Mouse (Mus musculus) megakaryocyte, embryonic 14.5 days (primary cell): ENCODE measurements around the gene Doc2a.

ENCODE experiments used
- FLI1 ChIP-seq: IDR thresholded peaks from 2 replicates; pipeline ENCODE4 v1.6.1; 2012; ENCODE audit warnings: low read length, inconsistent platforms, mixed read lengths
- GATA1 ChIP-seq: IDR thresholded peaks from 3 replicates; pipeline ENCODE4 v1.6.1; 2012; ENCODE audit warnings: mixed read lengths, low read length, inconsistent platforms, borderline replicate concordance

DNA sequence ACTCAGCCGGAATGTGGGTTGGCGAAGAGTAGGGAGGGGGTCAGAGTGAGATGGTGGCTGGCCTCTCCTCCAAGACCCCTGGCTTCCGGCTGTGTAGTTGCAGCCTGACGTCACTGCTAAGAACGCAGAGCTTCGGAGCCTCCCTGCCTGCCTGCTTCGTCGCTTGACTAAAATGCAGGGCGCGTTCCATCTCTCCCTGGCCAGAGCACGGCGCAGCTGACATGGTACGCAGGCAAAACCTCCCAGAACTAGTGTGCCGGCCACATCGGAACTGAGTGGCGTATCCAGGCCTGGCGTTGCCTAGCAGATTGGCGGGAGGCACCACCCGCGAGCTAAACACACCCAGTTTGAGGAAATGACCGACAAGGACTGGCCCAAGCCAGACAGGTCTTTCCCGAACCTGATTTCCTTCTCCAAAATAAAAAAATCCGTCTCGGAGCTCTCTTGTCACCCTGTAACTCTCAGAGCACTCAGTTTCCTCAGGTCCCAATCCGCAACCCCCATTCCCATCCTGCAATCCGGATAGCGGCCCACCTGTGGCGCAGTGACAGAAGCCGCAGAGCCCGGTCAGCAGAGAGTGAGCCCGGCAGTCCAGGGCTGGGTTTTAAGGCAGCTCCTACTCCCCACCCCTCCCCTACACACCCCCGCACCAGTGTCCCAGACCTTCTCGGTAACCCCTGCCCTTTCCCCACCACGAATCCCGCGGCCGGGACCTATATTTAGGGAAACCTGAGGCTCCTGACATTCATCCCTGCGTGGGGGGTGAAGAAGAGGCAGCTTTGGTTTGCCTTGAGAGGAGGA lies 47.5 kb upstream of the Doc2a start:
- TF ChIP-seq FLI1 (no peak), GATA1 (no peak)
